Mouse (Mus musculus) left cerebral cortex, postnatal 10 days (tissue): ENCODE data around the gene Fam189b. TPM values are rescaled to one million over a fixed set of nuclear protein-coding genes. Genes with fewer than 3 reads are reported as not detected.
"Not testable (repeated sequence)": the region's sequence is repeated elsewhere in the genome, so short reads cannot be mapped to it uniquely, and the experiment has no call there.

ENCODE experiments used
- DNase-seq, 2 experiments: peaks; one replicate each; pipeline ENCODE4 v3.0.0; 2021 to 2022; ENCODE audit warnings: low spot score in 2 of 2, mixed read lengths in 1 of 2; ENCODE audit errors: extremely low spot score in 1 of 2
- intact Hi-C: fragments of 180-260 bp; cut with DNase I; formaldehyde crosslinking; loops from one replicate; pipeline ENCODE4 v1.15.1; 2025
- total RNA-seq, 2 experiments: library from RNA; stranded (reverse); gene quantifications; 2 replicates each; pipeline ENCODE4 v1.2.3; 2021

Fam189b gene
- total RNA-seq, result 10 to 100 TPM; 59.6 to 66.2 TPM

GRCm38 (mm10) chr3:89183058-89183958 is at the start of gene Fam189b:
TSS of gene Fam189b (plus strand) at chr3:89183143.
- peak; percentile 91 to 93 for DNase-seq
- intact Hi-C loops, result no loop called here

GRCm38 (mm10) chr3:89133752-89134151 is 49.2 kb upstream of the Fam189b start:
- intact Hi-C loops, result no loop called here
- DNase-seq, result no peak

GRCm38 (mm10) chr3:89135958-89136357 is 47.0 kb upstream of the Fam189b start, which contains the start of gene Pklr:
TSS of gene Pklr (plus strand) at chr3:89136142.
- DNase-seq, result no peak
- intact Hi-C loops, result no loop called here

GRCm38 (mm10) chr3:89136365-89136764 is 46.6 kb upstream of the Fam189b start:
- DNase-seq, result no peak
- intact Hi-C loops, result no loop called here

GRCm38 (mm10) chr3:89144821-89145220 is 38.1 kb upstream of the Fam189b start:
- no peak for DNase-seq
- intact Hi-C loops, result no loop called here

GRCm38 (mm10) chr3:89145566-89145965 is 37.4 kb upstream of the Fam189b start:
- intact Hi-C loops, result no loop called here
- no peak for DNase-seq

- DNase-seq, result no peak
- intact Hi-C loops, result no loop called here
Measured at GRCm38 (mm10) chr3:89147101-89147978, 35.6 kb upstream of the Fam189b start.

- no peak for DNase-seq
- intact Hi-C loops, result no loop called here
Measured at GRCm38 (mm10) chr3:89147979-89148311, 35.0 kb upstream of the Fam189b start.

GRCm38 (mm10) chr3:89148567-89148966 is 34.4 kb upstream of the Fam189b start:
- intact Hi-C loops, result no loop called here
- no peak for DNase-seq

GRCm38 (mm10) chr3:89152084-89152835 is 30.7 kb upstream of the Fam189b start:
- no peak for DNase-seq
- intact Hi-C loops, result no loop called here

- no peak for DNase-seq
- intact Hi-C loops, result loop anchor here (5.0 kb wide), 1 partner anchor 40 kb away; no protein-coding TSS in a partner anchor
Measured at GRCm38 (mm10) chr3:89156951-89157350, 26.0 kb upstream of the Fam189b start.

- intact Hi-C loops, result loop anchor here (2.0 to 5.0 kb wide), 2 partner anchors 41 to 68 kb away; no protein-coding TSS in a partner anchor
- DNase-seq, result no peak
Measured at GRCm38 (mm10) chr3:89158651-89159050, 24.3 kb upstream of the Fam189b start.

- peak in 1 of 2 experiments; percentile 67 for DNase-seq
- intact Hi-C loops, result loop anchor here (2.0 to 5.0 kb wide), 2 partner anchors 42 to 68 kb away; no protein-coding TSS in a partner anchor
Measured at GRCm38 (mm10) chr3:89159211-89159610, 23.7 kb upstream of the Fam189b start.

- DNase-seq, result peak in 1 of 2 experiments; percentile 84
- intact Hi-C loops, result loop anchor here (2.0 to 5.0 kb wide), 2 partner anchors 42 to 69 kb away; no protein-coding TSS in a partner anchor
Measured at GRCm38 (mm10) chr3:89159616-89160344, 23.2 kb upstream of the Fam189b start, which contains the start of gene Hcn3. TSS of gene Hcn3 (minus strand) at chr3:89160196.

- intact Hi-C loops, DNase-seq: not testable (repeated sequence)
Measured at GRCm38 (mm10) chr3:89161207-89161606, 21.7 kb upstream of the Fam189b start.

GRCm38 (mm10) chr3:89161786-89162185 is 21.2 kb upstream of the Fam189b start:
- no peak for DNase-seq
- intact Hi-C loops, result no loop called here

GRCm38 (mm10) chr3:89163123-89163522 is 19.8 kb upstream of the Fam189b start:
- no peak for DNase-seq
- intact Hi-C loops, result no loop called here

GRCm38 (mm10) chr3:89163643-89164245 is 19.2 kb upstream of the Fam189b start:
- intact Hi-C loops, result no loop called here

More at GRCm38 (mm10) chr3:89163643-89164245, 19.2 kb upstream of the Fam189b start:
- no peak for DNase-seq
